Mouse (Mus musculus) layer of hippocampus, adult 11-12 months (tissue): ENCODE measurements around the gene Mylk.

ENCODE experiments used
- DNase-seq: peaks from one replicate; pipeline ENCODE4 v3.0.0; 2022; ENCODE audit warnings: low spot score

Gene Mylk

DNA sequence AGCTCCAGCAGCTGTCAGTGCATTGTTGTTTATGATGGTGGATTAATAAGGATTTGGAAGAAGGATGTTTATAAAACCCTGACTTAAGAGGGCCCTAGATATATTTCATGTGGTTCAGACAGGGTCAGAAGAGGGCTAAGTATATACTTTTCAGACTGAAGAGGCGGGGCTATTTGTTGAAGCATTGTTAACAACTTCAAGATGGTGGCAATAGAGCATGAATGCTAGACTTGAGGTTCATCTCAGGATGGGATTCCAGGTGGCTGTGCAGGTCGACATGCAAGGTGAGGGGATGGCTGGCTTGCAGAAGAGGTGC, 240.0 kb downstream of the Mylk start:
- no peak for DNase-seq

DNA sequence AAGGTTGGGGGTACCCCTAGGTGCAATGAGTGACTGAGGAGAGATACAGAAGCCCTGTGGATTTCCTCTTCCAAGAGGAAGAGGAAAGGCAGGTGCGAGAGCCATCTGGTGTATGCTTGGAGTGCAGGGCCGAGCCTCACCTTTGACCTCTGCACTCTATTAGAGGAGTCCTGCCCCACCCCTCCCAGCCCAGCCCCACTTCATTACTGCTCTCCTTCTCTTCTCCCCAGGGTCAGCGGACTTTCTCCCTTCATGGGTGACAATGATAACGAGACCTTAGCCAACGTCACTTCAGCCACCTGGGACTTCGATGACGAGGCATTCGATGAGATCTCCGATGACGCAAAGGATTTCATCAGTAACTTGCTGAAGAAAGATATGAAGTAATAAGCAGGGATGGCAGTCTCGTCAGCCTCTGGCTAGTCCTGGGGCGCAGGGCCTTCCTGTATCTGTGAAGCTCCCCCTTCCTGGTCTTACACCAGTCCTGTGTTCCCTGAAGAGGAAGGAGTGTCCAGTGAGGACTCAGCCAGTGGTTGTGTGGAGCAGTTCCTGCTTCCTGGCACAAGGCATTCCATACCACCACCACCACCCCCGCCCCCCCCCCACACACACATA, 241.3 kb downstream of the Mylk start:
- DNase-seq, result no peak

DNA sequence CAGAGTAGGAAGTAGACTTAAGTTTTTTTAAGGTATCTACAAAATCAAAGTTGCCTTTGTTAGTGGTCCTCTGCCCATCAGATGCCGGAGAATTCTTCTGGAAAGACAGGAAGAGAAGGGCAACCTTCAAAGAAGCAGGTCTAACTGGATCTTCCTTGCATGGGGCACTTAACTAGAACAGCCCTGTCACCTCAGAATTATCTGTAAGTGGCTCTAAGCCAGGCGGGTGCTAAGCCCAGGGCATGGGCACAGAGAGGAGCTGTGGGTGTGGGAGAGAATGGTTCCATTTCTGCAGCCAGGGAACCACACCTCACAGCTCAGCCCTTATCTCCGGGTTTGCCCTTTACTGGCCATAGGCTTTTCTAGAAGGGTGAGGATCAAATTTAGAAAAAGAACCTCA, 246.4 kb downstream of the Mylk start:
- no peak for DNase-seq

DNA sequence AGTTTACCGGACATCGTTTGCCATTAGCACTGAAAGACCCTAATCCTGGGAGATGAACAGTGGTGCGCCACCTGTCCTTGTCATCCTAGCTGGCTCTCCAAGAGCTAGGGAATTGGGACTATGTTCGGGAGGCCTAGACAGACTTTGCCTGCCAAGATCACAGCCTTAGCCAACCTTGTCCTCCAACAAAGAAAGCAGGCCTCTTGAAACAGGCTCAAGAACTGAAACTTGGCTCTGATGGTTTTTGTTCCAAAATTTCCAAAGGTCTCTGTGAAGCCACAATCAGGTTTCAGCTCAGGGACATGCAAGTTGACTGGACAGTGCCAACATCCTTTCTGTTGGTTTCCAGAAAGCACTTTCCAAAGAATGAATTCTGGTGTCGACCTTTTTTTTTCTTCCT, 247.8 kb downstream of the Mylk start:
- no peak for DNase-seq

DNA sequence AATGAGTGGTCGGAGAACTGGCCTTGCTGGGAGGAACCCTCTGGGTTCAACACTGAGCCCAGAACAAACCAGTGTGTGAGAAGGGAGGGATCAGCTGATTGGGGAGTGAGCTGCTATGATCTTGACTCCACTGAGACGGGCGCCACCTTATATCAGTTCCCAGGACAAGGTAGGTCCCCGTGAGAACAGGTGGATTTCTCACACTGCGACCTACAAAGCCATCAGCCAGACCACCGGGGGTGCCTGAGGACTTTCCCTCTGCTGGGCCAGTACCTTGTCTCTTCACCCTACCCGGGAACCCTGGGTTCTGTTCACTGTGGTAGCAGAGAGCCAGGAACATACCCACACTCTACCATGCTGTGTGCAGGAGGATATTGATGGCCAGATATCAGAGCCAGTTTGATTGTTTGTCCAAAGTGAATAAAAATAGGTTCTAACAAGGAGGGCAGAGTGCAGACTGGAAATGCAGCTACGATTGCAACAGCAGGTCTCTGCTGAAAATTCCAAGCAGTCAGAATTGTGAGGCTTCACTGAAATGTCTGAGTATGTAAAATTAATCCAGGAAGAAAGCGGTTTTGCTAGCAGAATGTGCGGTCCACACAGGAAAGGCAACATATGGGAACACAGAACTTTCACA, 248.8 kb downstream of the Mylk start:
- no peak for DNase-seq

DNA sequence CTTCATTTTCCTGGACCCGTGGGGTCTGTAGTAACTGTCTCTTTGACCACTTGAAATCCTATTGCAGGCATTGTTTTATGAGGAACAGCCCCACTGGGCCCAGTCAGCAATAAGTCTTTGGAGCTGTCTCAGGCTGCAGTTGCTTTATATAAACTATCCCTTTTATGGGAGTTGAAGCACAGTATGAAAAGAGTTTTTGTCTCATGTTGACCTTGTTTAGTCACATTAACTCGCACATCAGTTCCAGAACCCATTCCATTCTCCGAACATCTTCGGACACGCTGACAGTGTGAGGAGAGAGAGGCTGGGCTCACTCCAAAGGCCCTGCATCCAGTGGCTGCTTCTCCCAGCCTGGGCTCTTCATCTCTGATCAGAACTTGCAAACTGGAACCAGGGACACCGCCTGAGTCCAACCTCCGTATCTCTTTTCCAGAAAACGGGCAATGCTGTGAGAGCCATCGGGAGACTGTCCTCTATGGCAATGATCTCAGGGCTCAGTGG, 249.7 kb downstream of the Mylk start:
- no peak for DNase-seq

DNA sequence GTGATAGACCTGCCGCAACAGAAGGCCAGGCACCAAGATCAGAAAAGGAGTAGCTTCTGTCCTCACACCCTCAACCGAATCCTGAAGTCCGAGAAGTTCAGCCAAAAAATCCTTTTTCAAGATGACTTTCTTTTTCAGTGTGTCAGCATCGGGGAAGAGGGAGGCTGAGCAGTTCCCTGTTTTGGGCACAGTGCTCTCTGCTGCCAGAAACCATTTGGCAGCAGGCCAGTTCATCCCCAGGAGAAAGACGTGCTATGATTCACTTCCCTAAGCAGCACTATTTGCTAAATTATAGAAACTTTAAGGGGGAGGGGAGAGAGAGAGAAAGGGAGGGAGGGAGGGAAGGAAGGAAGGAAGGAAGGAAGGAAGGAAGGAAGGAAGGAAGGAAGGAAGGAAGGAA, 251.1 kb downstream of the Mylk start:
- peak; percentile 82 for DNase-seq

DNA sequence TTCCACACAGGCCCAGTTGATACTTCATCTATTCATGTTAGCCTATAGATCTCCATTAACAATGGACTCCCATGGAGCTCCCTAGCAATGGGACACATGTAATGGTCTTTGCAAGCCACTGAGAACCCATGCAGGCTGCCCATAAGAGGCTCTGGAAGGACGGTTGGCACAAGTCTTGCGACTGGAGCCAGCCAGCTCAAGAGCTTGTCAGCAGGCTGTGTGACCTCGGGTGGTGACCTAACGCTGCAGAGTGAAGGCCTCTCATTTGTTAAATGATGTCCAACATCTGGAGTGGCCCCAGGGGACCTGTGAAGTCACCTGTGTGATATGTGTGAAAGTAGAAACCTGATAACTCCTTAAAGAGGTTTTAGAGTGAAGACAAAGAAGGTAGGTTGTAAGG, 252.0 kb downstream of the Mylk start:
- DNase-seq, result no peak

DNA sequence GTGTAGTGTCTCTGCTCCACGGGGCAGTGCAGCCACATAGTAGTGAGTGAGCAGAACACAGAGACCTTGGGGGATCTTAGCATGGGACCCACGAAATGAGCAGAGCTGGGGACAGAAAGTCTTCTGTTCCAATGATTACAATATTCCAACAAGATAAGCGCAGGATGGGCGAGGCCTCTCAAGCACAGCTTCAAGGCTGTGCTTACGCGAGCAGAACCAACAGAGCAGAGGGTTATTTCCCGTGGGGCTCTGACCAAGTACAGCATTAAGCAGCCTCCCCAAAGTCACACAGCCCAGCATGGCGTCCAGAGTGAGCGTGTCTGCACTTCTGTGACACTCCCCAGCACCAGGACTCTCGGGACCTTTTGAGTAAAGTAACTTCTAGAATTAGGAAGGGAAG, 252.6 kb downstream of the Mylk start:
- DNase-seq, result no peak

DNA sequence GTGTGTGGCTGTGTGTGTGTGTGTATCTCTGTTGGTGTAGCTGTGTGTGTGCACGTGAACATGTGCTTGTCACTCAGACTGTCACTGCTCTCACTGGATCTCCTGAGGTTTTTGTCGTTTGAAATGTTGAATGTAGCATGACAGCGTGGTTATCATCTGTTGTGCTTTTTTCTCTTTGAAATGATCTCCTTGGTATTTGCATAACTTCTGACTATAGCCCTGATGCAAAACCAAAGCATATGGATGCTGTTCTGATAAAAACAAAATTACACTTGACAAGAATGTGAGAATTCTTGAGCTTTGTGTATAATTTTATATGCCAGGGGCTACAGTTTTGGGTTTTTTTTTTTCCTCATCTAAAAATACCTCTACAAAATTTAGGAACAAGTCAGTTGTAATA, 254.0 kb downstream of the Mylk start:
- DNase-seq, result no peak

DNA sequence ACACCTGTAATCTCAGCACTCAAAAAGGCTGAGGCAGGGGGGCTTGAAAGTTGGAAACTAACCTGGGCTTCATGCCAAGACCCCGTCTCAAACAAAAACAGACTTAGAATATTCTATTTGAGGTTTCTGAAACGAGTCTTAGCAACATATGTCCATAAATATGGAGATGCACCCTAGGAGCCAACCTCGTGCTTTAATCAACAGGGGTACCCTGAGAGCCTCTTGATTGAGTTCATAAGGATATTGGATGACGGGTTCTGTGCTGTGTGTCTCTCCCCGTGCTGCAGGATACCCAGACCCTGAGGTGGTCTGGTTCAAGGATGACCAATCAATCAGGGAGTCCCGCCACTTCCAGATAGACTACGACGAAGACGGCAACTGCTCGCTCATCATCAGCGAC, 255.0 kb downstream of the Mylk start:
- no peak for DNase-seq

DNA sequence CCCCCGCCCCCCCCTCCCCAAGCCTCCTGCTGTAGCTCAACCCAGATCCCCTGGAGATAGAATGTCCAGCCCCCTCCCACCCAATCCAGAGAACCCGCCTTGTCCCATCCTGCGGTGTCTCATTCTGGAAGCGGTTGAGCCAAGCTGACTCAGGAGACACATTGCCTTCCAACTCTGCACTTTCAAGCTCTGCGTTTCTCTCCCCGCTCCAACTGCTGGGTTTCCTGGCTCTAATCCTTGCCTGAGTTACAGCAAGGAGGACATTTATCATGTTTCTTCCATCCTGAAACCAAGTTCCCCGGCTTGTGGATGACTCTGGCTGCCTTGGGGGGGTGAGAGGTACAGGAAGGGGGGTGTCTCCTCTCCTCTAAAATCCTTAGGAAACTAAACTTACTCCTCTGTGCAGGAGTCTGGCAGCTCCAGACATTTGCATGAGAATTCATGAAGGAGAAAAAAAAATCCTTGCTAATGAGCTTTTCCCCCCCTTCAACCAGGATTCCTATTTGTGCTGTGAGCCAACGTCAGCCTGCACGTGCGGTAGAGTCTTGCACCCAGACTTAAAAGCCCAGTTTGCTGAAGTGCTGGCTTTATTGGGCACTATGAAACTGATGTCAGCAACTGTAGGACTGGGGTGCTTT, 256.0 kb downstream of the Mylk start:
- DNase-seq, result no peak

DNA sequence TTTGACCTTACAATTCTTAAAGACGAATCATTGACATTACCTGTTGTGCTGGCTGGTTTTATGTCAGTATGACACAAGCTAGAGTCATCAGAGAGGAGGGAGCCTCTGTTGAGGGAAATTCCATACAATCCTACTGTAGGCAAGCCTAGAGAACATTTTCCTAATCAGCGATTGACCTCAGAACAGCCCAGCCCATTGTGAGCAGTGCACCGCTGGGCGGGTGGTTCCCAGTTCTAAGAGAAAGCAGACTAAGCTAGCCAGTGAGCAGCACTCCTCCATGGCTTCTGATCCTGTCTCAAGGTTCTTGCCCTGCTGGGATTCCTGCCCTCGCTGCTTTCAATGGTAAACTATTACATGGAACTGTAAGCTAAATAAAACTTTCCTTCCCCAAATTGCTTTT, 259.3 kb downstream of the Mylk start:
- no peak for DNase-seq

DNA sequence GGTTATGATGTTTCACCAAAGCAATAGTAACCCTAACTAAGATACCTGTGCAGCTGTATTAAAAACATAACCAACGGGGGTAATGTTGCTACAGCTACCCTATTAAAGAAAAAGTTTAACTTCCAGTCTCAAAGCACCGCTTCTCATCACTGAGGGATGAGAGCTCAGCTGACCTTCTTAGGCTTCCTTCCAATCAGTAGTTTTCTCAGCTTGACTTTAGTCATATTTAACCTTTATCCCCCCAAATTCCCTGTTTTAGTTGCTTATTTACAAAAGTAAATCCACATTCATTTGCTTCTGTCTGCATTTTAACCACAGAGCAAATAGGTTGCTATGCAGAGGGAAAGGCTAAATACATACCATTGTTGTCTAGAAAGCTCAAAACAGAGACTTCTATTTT, 259.7 kb downstream of the Mylk start:
- no peak for DNase-seq

DNA sequence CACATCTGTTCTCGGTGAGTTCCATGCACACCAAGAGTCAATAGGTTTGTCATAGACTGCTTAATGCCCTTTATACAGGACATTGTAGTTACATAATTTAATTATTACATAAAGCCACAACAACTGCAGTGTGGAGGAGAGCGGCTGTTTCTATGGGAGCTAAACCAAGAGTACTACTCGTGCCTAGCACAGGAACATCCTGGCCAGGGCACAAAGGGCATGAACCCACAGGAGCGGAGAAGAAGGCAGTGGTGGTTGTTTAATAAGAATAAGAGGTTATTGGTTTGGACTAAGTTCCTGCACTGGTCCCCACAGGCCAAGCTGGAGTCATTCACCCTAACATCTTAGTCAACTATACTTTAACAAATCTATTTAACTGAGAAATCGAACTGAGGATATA, 261.2 kb downstream of the Mylk start:
- DNase-seq, result no peak

DNA sequence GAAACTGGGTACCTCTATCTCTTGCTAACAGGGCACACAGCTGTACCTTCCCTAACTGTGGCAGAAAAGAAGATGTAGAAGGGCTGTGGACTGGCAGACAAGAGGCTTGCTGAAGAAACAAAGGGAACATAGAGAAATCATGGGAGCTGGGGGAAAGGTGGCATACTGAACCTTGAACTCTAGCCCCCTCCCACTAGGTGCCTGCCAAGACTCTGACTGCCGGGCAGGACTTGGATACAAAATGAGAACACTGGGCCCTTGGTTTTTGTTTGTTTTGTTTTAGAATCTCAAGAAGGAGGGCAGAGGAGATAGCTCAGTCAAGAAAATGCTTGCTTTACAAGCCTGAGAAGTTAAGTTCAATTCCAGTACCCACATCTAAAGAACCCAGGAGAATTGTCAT, 262.4 kb downstream of the Mylk start:
- no peak for DNase-seq

DNA sequence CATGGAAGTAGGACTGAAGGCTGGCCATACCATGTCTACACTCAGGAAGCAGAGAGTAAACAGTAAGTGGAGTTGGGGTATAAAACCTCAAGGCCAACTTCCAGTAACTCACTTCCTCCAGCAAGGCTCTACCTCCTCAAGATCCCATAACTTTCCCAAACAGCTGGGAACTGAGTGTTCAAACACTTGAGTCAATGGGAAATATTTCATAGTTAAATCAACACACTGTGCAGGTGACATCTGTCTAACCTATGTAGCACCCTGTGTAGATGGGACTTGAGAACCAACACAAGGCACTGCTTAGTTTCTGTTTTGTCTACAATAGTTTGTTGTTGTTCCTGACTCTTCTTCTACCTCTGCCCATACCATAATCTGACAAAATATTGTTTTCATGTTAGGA, 263.4 kb downstream of the Mylk start:
- no peak for DNase-seq

DNA sequence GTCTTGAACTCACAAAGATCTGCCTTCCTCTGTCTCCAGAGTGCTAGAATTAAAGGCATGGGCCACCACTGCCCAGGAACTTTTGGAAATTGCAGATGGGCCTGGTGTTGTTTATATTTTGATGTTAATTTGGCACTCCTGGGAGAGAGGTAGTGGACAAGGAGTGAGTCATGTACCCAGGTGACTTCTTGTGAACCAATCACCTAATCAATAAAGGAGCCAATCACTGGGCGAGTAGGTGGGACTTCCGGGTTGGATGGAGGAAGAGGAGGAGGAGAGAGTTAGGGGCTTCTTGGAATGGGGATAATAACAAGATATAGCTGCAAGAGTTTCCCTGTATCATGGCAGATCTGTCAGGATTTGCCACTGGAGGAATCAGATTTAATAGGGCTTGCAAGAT, 268.5 kb downstream of the Mylk start:
- DNase-seq, result no peak

DNA sequence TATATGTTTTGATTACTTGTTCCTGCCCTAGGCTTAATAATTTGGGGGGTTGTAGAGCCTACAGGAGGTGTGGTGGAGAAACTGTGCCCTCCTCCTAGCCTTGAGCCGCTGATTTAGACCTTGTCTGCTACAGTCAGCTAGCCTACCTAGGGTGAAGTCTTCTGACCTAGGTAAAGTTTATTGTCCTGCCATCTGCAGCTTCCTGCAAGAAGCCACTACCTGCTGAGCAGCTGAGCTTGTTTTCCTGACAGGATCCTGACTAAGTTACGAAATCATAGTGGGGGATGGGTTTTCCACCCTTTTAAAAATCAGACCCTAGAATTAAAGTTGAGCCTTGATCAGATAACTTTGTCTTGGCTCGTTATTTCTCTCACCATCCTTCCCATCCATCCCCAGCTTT, 271.5 kb downstream of the Mylk start:
- no peak for DNase-seq

DNA sequence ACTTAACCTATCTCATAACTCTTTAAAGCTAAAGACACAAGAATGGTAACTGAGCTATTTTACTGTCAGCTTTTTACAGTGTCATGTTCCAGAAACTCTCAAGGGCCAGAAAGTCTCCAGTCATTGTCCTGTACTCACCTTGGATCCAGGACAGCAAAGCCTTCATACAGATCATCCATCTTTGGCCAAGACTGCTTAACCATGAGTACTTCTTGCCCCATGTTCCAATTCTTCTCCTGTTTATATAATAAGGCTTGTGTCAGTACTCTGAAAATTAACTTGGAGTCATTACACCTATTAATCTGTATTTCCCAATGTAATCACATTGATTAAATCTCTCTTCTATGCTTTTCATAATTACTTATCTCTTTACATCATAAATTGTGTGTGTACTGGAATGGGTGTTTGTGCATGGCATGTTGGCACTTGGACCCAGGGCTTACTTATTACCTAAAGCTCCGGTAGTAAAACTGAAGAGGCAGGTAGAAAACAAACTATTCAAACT, 273.5 kb downstream of the Mylk start:
- no peak for DNase-seq

DNA sequence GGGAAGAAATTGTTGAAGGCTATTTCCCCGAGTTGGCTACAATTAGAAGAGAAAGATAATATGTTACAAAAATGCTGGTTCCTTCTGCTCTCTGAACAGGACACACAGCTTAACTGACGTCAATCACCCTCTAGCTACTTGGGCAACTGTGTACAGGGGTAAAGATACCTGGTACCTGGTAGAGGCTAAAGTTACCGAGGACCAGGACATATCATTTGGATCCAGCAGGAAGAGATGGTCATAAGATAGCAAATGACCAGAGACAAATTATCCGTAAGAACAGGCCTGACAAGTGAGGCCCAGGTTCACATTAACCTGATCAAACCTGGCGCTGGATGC, 276.9 kb downstream of the Mylk start:
- DNase-seq, result no peak

DNA sequence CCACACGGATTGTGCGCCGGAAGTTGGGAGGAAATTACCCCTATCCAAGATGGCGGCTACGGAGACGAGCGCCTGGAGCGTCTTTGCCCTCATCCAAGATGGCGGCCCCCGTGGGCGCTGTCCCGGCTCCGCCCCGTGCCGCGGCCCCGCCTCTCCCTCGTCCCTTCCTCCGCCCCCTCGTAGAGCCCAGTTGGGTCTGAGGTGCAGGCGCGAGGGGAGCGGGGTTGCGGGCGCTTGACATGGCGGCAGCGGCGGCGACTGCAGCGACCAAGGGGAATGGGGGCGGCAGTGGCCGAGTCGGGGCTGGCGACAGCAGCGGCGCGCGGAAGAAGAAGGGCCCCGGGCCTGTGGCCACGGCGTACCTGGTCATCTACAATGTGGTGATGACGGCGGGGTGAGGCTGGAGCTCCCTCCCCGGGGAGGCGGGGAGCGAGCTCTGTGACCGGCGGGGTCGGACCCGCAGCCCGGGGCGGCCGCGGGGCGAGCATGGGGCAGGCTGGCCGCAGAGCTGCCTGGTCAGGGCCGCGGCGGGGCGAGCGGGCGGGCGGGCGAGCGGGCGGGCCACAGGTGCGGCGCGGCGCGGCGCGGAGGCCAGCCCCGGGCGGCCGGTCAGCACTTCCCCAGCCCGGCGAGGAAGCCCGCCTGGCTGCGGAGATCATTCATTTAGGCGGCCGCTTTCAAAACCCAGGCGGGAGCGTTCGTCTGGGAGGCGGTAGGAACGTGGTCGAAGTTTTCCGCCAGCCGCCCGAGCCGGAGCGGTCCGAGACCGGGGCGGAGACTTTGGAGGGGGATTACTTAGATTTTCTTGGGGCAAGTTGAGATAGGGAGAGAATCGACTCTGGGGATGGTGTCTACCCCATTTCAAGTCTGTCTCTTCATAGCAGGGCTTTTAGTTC, 277.5 kb downstream of the Mylk start, which contains the start of gene Hacd2:
Gene Hacd2, plus strand, starts transcription at position 187 of the 896 bp plus-strand sequence.
- DNase-seq, result peak; percentile 94
